Mouse (Mus musculus): ENCODE measurements around the gene Pias3. TPM values are rescaled to one million over a fixed set of nuclear protein-coding genes. Genes with fewer than 3 reads are reported as not detected.
"Not testable (repeated sequence)": the region's sequence is repeated elsewhere in the genome, so short reads cannot be mapped to it uniquely, and the experiment has no call there.

Pias3 gene
- 31.8 and 42.1 TPM in 2 replicates for polyA plus RNA-seq (2011; ENCODE audit: insufficient read depth, insufficient read length, low read depth, missing spikeins)

DNA sequence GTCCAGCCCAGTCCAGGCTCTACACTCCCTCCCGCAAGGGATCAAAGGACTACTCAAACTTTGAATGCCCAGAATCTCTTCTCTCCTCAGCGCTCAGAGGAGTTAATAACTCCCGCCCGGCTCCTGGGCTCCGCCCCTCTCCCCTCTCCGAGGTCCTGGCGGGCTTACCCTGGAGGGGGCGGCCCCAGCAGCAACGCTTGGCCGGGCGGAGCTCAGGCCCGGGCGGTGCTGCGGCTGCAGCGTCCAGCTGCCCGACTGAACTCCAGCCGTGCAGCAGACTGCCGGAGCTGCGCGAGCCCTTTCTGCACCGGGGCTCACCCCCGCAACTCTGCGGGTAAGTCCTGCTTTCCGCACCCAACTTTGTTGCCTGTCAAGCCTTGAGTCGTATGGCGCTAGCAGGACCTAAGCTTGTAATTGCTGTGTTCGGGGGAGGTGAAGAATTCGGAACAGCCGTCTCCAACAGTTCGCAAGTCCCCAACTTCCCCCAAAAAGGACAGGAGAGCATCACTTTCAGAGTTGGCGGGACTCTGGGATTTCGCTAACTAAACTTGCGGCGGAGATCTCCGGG, at the start of gene Pias3:
Gene Pias3 (plus strand): TSS at position 187 of the 568 bp plus-strand sequence.
- Histone ChIP-seq H3K9ac (ENCODE audit: low read depth, poor library complexity, severe bottlenecking) (peak within 1 kb of the TSS; percentile 85), H3K4me1 (ENCODE audit: control insufficient read depth, insufficient read depth, low read length) (peaks cover 5% of the 10 kb centered on the region)

GRCm38 (mm10) chr3:96647365-96647764, 48.8 kb upstream of the Pias3 start:
- Histone ChIP-seq H3K9ac (ENCODE audit: low read depth, poor library complexity, severe bottlenecking) (no peak overlapping the region), H3K27ac (ENCODE audit: insufficient read depth, low read length) (no peak overlapping the region), H3K36me3 (ENCODE audit: control insufficient read depth, insufficient read depth, low read length, poor library complexity, severe bottlenecking) (peaks cover 5% of the 10 kb centered on the region; the same call in 1 of the 2 replicates), H3K4me3 (ENCODE audit: low read depth, low read length) (no peak overlapping the region), H3K9me3 (replicated peaks; ENCODE audit: control insufficient read depth, insufficient read depth, low read length, poor library complexity, severe bottlenecking) (no peaks in the 10 kb centered on the region), H3K27me3 (ENCODE audit: control insufficient read depth, insufficient read depth, low read length, poor library complexity, severe bottlenecking) (no peaks in the 10 kb centered on the region), H3K4me1 (ENCODE audit: control insufficient read depth, insufficient read depth, low read length) (peaks cover 2% of the 10 kb centered on the region)
- TF ChIP-seq EP300 (IDR thresholded peaks at IDR 0.05; ENCODE audit: insufficient read depth, low read depth, low read length): no peak
- no peak for TF ChIP-seq POLR2A (IDR thresholded peaks at IDR 0.05; ENCODE audit: insufficient read depth, low read length)
- no peak for TF ChIP-seq CTCF (IDR thresholded peaks at IDR 0.05; ENCODE audit: low read depth, low read length)

More for the DNA sequence above, at the start of gene Pias3:
- peak within 1 kb of the TSS; percentile 88 for H3K4me3 ChIP-seq (ENCODE audit: low read depth, low read length)
- H3K27me3 ChIP-seq (ENCODE audit: control insufficient read depth, insufficient read depth, low read length, poor library complexity, severe bottlenecking): no peaks in the 10 kb centered on the region
- no peaks in the 10 kb centered on the region for H3K9me3 ChIP-seq (replicated peaks; ENCODE audit: control insufficient read depth, insufficient read depth, low read length, poor library complexity, severe bottlenecking)
- TF ChIP-seq CTCF (IDR thresholded peaks at IDR 0.05; ENCODE audit: low read depth, low read length) (no peak), POLR2A (IDR thresholded peaks at IDR 0.05; ENCODE audit: insufficient read depth, low read length) (no peak), EP300 (IDR thresholded peaks at IDR 0.05; ENCODE audit: insufficient read depth, low read depth, low read length) (no peak)
- peak within 1 kb of the TSS; percentile 53 for H3K27ac ChIP-seq (ENCODE audit: insufficient read depth, low read length)
- H3K36me3 ChIP-seq (ENCODE audit: control insufficient read depth, insufficient read depth, low read length, poor library complexity, severe bottlenecking): peaks cover under 1% of the 10 kb centered on the region; the same call in 1 of the 2 replicates

GRCm38 (mm10) chr3:96660901-96661300, 35.3 kb upstream of the Pias3 start:
- Histone ChIP-seq H3K27me3 (ENCODE audit: control insufficient read depth, insufficient read depth, low read length, poor library complexity, severe bottlenecking) (no peaks in the 10 kb centered on the region), H3K36me3 (ENCODE audit: control insufficient read depth, insufficient read depth, low read length, poor library complexity, severe bottlenecking) (no peaks in the 10 kb centered on the region), H3K9ac (ENCODE audit: low read depth, poor library complexity, severe bottlenecking) (no peak overlapping the region), H3K4me3 (ENCODE audit: low read depth, low read length) (no peak overlapping the region), H3K4me1 (ENCODE audit: control insufficient read depth, insufficient read depth, low read length) (no peaks in the 10 kb centered on the region), H3K9me3 (replicated peaks; ENCODE audit: control insufficient read depth, insufficient read depth, low read length, poor library complexity, severe bottlenecking) (no peaks in the 10 kb centered on the region), H3K27ac (ENCODE audit: insufficient read depth, low read length) (no peak overlapping the region)
- TF ChIP-seq EP300 (IDR thresholded peaks at IDR 0.05; ENCODE audit: insufficient read depth, low read depth, low read length): no peak
- no peak for TF ChIP-seq CTCF (IDR thresholded peaks at IDR 0.05; ENCODE audit: low read depth, low read length)
- no peak for TF ChIP-seq POLR2A (IDR thresholded peaks at IDR 0.05; ENCODE audit: insufficient read depth, low read length)

DNA sequence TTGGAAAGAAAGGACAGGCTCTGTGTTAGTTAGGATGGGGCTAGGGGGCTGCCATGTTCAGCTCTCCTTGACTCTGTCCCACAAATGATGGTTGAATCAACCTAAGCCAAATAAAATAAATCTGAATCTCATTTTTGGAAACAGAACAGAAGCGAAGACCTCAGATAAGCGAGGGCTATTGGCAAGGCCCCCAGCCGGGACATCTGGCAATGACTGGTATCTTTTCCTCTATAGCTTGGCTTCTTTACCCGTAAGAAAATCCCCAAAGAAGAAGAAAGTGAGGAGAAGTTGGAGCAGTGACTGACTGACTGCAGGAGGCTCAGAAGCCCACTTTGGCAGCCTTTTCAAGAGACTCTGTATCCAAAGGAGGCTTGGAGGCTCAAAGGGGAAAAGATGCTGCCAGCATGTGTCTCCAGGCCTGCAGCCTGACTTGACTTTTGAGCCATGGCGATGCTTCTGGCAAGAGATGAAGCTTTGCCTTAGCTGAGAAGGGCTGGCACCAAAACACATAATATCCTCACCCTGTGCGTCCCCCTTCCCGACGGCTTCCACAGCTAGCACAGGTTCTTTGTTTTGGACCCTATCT, 33.4 kb upstream of the Pias3 start:
- H3K27me3 ChIP-seq (ENCODE audit: control insufficient read depth, insufficient read depth, low read length, poor library complexity, severe bottlenecking): no peaks in the 10 kb centered on the region
- H3K9me3 ChIP-seq (replicated peaks; ENCODE audit: control insufficient read depth, insufficient read depth, low read length, poor library complexity, severe bottlenecking): no peaks in the 10 kb centered on the region
- no peaks in the 10 kb centered on the region for H3K4me1 ChIP-seq (ENCODE audit: control insufficient read depth, insufficient read depth, low read length)
- no peak for TF ChIP-seq POLR2A (IDR thresholded peaks at IDR 0.05; ENCODE audit: insufficient read depth, low read length)
- TF ChIP-seq CTCF (IDR thresholded peaks at IDR 0.05; ENCODE audit: low read depth, low read length): no peak
- no peak for TF ChIP-seq EP300 (IDR thresholded peaks at IDR 0.05; ENCODE audit: insufficient read depth, low read depth, low read length)
- H3K9ac ChIP-seq (ENCODE audit: low read depth, poor library complexity, severe bottlenecking): peak overlapping the region; percentile 34
- H3K27ac ChIP-seq (ENCODE audit: insufficient read depth, low read length): peak overlapping the region; percentile 35
- peak overlapping the region; percentile 18; the same call in 1 of the 2 replicates for H3K4me3 ChIP-seq (ENCODE audit: low read depth, low read length)
- no peaks in the 10 kb centered on the region for H3K36me3 ChIP-seq (ENCODE audit: control insufficient read depth, insufficient read depth, low read length, poor library complexity, severe bottlenecking)

DNA sequence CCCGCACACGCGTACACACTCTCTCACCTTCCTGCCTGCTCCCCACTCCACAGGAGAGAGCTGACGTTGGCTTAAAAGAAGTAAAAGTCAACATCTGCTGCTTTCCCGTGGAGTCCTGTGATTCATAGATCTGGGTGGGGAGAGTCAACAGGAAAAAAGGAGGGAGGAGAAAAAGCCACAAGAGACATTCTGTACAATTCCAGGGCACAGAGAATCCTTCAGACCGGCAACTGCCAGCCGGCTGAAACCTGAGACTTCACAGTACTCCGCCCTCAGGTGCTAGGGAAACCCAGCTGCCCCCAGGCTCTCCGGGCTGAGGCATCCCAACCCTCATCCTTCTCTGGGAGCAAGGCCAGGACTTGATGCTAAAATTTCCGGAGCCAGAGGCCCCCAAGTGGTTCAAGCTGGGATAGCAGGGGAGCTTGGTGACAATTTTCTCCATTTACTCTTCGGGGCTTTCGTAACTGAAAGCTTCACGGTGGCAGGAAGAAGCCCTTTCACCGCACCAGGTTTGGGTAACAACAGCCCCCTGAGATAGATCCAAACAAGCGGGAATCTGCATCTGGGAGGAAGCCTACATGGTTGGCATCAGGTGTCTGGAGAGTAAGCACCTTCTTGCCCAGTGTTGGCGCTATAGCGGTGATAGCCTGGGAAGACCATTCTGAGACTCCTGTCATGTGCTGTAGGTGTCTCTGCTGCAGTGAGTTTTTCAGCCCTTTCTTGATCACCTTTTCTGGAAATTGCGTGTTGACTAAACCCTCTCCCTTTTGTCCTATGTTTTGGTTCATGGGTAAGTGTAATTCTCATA, 32.5 kb upstream of the Pias3 start:
- Histone ChIP-seq H3K9me3 (replicated peaks; ENCODE audit: control insufficient read depth, insufficient read depth, low read length, poor library complexity, severe bottlenecking) (no peaks in the 10 kb centered on the region), H3K36me3 (ENCODE audit: control insufficient read depth, insufficient read depth, low read length, poor library complexity, severe bottlenecking) (no peaks in the 10 kb centered on the region), H3K9ac (ENCODE audit: low read depth, poor library complexity, severe bottlenecking) (peak overlapping the region; percentile 34), H3K4me3 (ENCODE audit: low read depth, low read length) (peak overlapping the region; percentile 54), H3K27ac (ENCODE audit: insufficient read depth, low read length) (peak overlapping the region; percentile 73), H3K4me1 (ENCODE audit: control insufficient read depth, insufficient read depth, low read length) (no peaks in the 10 kb centered on the region), H3K27me3 (ENCODE audit: control insufficient read depth, insufficient read depth, low read length, poor library complexity, severe bottlenecking) (no peaks in the 10 kb centered on the region)
- TF ChIP-seq EP300 (IDR thresholded peaks at IDR 0.05; ENCODE audit: insufficient read depth, low read depth, low read length) (peak; percentile 85), POLR2A (IDR thresholded peaks at IDR 0.05; ENCODE audit: insufficient read depth, low read length) (no peak), CTCF (IDR thresholded peaks at IDR 0.05; ENCODE audit: low read depth, low read length) (peak; percentile 54)

- not testable (repeated sequence) for H3K9me3 ChIP-seq (replicated peaks; ENCODE audit: control insufficient read depth, insufficient read depth, low read length, poor library complexity, severe bottlenecking); H3K9ac ChIP-seq (ENCODE audit: low read depth, poor library complexity, severe bottlenecking); H3K4me1 ChIP-seq (ENCODE audit: control insufficient read depth, insufficient read depth, low read length); H3K4me3 ChIP-seq (ENCODE audit: low read depth, low read length); H3K27me3 ChIP-seq (ENCODE audit: control insufficient read depth, insufficient read depth, low read length, poor library complexity, severe bottlenecking); H3K27ac ChIP-seq (ENCODE audit: insufficient read depth, low read length); H3K36me3 ChIP-seq (ENCODE audit: control insufficient read depth, insufficient read depth, low read length, poor library complexity, severe bottlenecking)
Measured at GRCm38 (mm10) chr3:96665732-96666363, 30.3 kb upstream of the Pias3 start.

All from ES-Bruce4 (cell line).